Mouse (Mus musculus) embryo, embryonic 11.5 days (tissue): Measurements from ENCODE around the gene Il1f10.

ENCODE experiments used
- DNase-seq: peaks from one replicate; pipeline ENCODE4 v3.0.0-alpha.2; 2012; ENCODE audit warnings: low read depth, low spot score

Il1f10 gene

GRCm38 (mm10) chr2:24290896-24291295 lies at the start of gene Il1f10:
TSS of gene Il1f10 (plus strand) at chr2:24291196.
- no peak for DNase-seq

DNA sequence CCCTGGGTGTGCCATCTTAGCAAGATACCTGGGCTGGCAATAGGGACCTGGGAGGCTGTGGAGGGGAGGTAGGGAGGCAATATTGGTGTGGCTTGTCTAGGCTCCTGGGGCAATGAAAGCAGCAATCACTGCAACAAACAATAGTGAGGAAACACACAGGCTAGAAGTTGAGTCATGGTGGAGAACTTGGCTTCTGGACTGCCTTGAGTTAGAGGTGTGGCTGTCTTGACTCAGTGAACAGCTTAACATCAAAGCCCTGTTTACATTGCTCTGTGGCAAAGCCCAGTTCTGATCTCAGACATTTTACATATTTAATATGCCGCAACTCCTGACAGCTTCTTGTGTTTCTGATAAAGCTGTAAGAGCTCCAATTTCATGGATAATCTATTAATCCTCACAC lies 23.5 kb upstream of the Il1f10 start:
- DNase-seq, result no peak

DNA sequence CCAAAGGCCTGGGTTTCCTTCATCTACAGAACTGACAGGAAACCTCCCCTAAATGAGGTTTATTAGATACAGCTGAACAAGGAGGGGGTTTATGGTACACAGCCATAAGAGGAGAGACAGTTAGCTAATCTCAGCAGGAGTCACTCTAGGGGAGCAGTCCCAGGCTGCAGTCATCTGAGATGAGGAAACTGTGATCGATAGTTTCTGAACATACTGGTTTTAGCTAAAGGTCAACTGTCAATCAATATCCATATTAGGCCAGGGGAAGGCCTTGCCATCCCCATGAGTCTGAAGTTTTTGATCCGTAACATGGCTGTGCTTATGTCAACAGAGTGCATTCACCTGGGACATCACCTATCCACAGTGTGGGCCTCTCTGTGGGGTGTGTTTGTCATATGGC lies 17.4 kb upstream of the Il1f10 start:
- no peak for DNase-seq

- DNase-seq, result no peak
These were observed 15.8 kb upstream of the Il1f10 start for GRCm38 (mm10) chr2:24275146-24275545.

DNA sequence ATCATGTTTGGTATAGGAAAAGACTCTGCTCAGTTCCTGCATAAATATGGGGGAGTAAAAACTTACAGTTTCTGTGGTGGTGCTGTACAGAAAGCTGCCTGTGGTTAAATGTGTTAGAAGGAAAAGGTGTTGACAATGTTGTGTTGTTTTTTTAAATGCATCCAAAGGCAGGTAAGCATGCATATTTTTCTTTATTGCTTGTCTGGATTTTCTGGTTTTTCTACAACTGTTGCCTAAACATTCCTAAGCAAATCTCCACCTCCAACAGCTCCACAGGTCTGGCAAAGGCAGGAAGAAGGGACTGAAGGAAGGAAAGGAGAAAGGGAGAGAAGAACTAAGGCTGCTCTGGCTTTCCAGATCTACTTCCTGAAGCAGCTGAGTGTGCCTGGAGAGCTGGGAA lies 14.3 kb upstream of the Il1f10 start, which contains the start of gene Il1f5:
Il1f5 (plus strand) TSS at position 301 of the 400 bp plus-strand sequence.
- no peak for DNase-seq

DNA sequence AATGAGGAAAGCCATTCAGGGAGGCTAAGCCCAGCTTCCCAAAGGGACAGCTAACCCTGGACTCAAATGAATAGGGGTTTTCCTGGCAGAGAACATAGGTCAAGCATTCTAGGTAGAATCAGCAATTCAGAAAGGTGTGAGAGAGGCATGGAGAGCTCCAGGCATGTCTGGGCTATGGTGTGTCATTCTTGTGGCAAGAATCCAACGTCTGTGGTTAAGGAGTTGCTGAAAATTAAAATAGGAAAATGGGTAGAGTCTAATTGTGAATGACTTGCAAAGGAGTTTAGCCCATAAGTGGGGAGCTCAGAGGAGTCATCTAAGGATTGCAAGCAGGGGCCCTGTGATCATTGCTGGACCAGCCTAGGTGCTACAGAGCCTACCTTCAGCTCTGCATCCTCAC lies 3.6 kb downstream of the Il1f10 start:
- no peak for DNase-seq

GRCm38 (mm10) chr2:24296837-24297236 lies 5.8 kb downstream of the Il1f10 start:
- peak; percentile 47 for DNase-seq

DNA sequence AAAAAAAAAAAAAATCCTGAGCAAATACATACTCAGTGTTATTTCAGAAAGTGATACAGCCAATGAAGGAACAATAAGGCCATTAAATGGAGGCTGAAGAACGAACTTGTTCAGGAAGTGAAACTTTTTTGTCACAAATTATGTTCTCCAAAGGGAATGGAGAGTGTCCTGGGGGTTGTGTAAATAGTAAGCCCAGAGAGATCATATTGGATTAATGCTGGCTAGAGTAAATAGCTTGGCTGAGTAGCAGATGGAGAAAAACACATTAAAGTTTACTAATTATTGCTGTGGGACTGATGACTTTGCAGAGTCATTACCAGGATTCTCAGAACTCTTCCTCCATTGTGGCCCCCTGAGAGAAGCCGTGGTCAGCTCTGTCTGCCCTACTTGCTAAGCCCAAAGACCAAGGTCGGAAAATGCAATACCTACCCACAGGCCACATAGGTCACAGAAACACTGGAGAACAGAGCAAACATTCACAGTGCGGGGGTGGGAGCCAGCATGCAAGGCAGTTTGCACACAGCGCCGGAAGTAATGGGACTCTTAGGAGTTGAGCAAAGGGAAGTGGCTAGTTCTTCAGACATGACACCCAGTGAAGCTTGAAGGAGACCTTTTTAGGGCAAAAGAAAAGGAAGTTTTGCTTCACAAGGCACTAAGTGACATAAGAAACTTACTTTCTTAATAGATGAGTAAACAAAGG lies 20.5 kb downstream of the Il1f10 start:
- no peak for DNase-seq

GRCm38 (mm10) chr2:24316919-24317318 lies 25.9 kb downstream of the Il1f10 start:
- DNase-seq, result no peak

DNA sequence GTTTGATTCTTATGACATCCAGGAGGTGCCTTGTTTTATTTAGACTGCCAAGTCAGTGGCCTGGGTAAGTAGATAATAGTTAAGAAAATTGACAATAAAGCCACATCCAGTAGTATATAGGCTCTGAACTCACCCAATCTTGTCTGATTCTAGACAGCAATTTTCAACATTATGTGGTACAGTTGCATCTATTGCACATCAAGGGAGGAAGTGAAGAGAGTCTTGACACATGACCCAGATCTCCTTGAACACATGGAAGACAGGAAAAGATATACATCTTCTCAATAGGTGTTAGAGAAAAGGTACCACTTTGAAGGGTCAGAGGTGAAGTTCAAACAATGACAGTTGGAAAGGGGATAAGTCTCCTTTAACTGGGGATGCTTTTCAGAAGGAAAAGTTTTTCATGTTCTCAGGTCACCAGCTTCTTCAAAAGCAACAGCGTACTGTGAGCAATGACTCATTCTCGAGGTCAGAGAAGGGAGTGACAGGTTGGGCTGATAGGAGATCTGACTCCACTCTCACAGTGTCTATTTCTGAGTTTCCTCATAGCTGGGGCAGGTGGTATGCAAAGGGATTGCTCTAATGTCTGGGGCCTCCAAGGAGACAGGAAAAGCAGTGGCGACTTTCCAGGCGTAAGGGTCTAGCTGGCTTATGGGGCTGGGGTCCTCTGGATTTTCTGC lies 27.1 kb downstream of the Il1f10 start:
- DNase-seq, result no peak

DNA sequence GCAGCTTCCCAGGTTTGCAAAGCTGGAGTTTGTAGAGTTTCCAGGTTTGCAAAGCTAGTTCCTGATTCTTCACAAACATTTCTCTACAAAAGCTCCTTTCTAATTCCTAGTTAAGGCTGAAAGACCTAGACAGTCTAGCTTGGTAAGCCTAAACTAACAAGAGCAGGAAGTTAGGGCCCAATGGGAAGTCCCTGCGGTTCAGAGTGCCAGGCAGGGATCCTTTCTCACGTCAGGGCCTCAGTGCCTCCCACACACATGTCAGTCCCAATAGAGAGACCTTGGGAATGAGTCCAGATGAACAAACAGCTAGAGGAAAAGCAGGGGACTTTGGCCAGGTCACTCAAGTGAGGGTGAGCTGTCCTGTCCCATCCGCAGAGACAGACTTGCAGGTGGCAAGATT lies 44.3 kb downstream of the Il1f10 start:
- DNase-seq, result no peak

DNA sequence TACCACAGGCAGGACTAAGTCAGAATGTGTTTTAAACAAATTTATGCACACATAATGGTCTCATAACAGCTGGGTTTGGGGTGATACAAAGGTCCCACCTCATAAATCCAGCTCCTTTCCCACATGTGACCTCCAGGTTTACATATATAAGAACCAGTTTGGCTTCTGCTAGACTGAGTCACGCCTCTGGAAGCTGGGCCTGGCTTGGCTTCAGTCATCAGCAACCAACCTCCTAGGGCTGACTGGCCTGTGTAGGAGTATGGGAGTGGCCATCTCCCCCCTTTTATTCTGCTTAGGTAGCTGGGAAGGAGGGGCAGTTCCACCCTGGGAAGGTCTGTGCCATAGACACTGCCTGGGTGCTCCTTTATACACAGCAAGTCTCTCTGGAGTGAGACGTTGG lies 45.5 kb downstream of the Il1f10 start, which contains the start of gene Il1rn:
Il1rn (plus strand) TSS at position 309 of the 400 bp plus-strand sequence.
- DNase-seq, result no peak

GRCm38 (mm10) chr2:24341395-24341885 lies 50.4 kb downstream of the Il1f10 start:
- no peak for DNase-seq
